Mouse (Mus musculus) liver, embryonic 11.5 days (tissue): ENCODE measurements around the gene Mtg1. TPM values are rescaled to one million over a fixed set of nuclear protein-coding genes. Genes with fewer than 3 reads are reported as not detected.

Source experiments
- ATAC-seq: fragments of 200-750 bp; cut with Nextera tagmentation; replicated peaks from 2 replicates; pipeline ENCODE4 v1.8.0; 2017; ENCODE audit warnings: moderate number of reproducible peaks, mild to moderate bottlenecking, moderate TSS enrichment, moderate library complexity; ENCODE audit not compliant: low FRiP score
- DNase-seq: peaks from one replicate; pipeline ENCODE4 v3.0.0-alpha.2; 2017; ENCODE audit warnings: low spot score
- H3K27ac ChIP-seq: fragments of 300-500 bp; sonication (generic); 2 replicates; pipeline ENCODE4 v1.5.1; 2014; ENCODE audit warnings: mild to moderate bottlenecking, low read depth, low read length, control low read depth
- H3K27me3 ChIP-seq: fragments of 300-500 bp; sonication (generic); replicated peaks from 2 replicates; pipeline ENCODE4 v1.6.1; 2014; ENCODE audit warnings: low read length, mixed read lengths; ENCODE audit not compliant: control insufficient read depth, insufficient read depth
- H3K36me3 ChIP-seq: fragments of 300-500 bp; sonication (generic); 2 replicates; pipeline ENCODE4 v1.6.1; 2014; ENCODE audit warnings: mild to moderate bottlenecking, low read length, moderate library complexity, mixed read lengths; ENCODE audit not compliant: control insufficient read depth, insufficient read depth
- H3K4me1 ChIP-seq: fragments of 300-500 bp; sonication (generic); replicated peaks from 2 replicates; pipeline ENCODE4 v1.6.1; 2014; ENCODE audit warnings: low read length, mixed read lengths; ENCODE audit not compliant: control insufficient read depth, insufficient read depth
- H3K4me2 ChIP-seq: fragments of 300-500 bp; sonication (generic); 2 replicates; pipeline ENCODE4 v1.6.1; 2014; ENCODE audit warnings: mild to moderate bottlenecking, control low read depth, moderate library complexity
- H3K4me3 ChIP-seq: fragments of 300-500 bp; sonication (generic); 2 replicates; pipeline ENCODE4 v1.5.1; 2014; ENCODE audit warnings: low read depth, low read length, control low read depth
- H3K9ac ChIP-seq: fragments of 300-500 bp; sonication (generic); 2 replicates; pipeline ENCODE4 v1.6.1; 2014; ENCODE audit warnings: low read depth, low read length, control low read depth
- H3K9me3 ChIP-seq: fragments of 300-500 bp; sonication (generic); 2 replicates; pipeline ENCODE4 v1.6.1; 2016; ENCODE audit warnings: low read length, inconsistent platforms, mixed read lengths; ENCODE audit not compliant: control insufficient read depth
- WGBS: fragments of 180-500 bp; shearing (Covaris S2); extraction: QIAGEN DNeasy Blood & Tissue Kit; methylation state at CpG from one replicate; pipeline ENCODE4 v1.1.7; 2014; 5-methylcytosine and 5-hydroxymethylcytosine counted together
- polyA plus RNA-seq: library from polyadenylated mRNA; unstranded; fragments of >200 nt; fragmentation: Nextera tagmentation; extraction: Ambion mirVana; gene quantifications from 2 replicates; pipeline ENCODE4 v1.2.1, GENCODE M21; 2014

Gene Mtg1
- polyA plus RNA-seq, 1 experiment from 2014 or later: 41.6 TPM

DNA sequence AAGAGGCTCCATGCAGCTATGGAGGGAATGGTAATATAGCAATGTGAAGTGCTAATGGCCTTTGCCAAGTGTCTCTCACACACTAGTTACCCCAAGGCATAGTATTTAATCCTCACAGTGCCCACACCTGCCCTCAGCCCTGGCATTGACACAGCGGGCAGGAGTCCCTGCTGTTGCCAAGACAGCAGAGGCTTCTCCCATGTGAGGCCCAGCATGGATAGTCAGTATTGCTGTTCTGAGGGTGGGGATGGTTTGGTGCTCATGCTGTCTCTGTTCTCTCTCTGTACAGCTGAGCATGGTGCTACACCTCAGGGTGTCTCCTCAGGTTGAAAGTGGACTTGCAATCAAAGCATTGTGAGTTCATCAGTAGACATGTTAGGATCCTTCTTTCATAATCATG is 53.1 kb downstream of the Mtg1 start:
- Histone ChIP-seq H3K4me2 (no peak overlapping the region), H3K9me3 (no peaks in the 10 kb centered on the region), H3K27ac (no peak overlapping the region), H3K36me3 (no peaks in the 10 kb centered on the region), H3K9ac (no peak overlapping the region), H3K4me1 (no peaks in the 10 kb centered on the region), H3K27me3 (no peaks in the 10 kb centered on the region), H3K4me3 (no peak overlapping the region)
- 76% methylated on average over 1 of the region's 1 CpGs for WGBS
- DNase-seq (no peak), ATAC-seq (no peak)

- Histone ChIP-seq H3K9ac (no peak overlapping the region), H3K9me3 (no peaks in the 10 kb centered on the region)
- 62% methylated on average over 2 of the region's 2 CpGs for WGBS
These were observed 55.1 kb downstream of the Mtg1 start for GRCm38 (mm10) chr7:140192445-140192844.

GRCm38 (mm10) chr7:140192851-140193250 is 55.5 kb downstream of the Mtg1 start:
- H3K4me2 ChIP-seq: no peak overlapping the region
- H3K9ac ChIP-seq: no peak overlapping the region
- H3K36me3 ChIP-seq: no peaks in the 10 kb centered on the region
- H3K9me3 ChIP-seq: no peaks in the 10 kb centered on the region
- no peaks in the 10 kb centered on the region for H3K4me1 ChIP-seq
- H3K27me3 ChIP-seq: no peaks in the 10 kb centered on the region
- H3K4me3 ChIP-seq: no peak overlapping the region
- ATAC-seq (no peak), DNase-seq (no peak)
- H3K27ac ChIP-seq: no peak overlapping the region
- 75% methylated on average over 2 of the region's 2 CpGs for WGBS

More at GRCm38 (mm10) chr7:140192445-140192844, 55.1 kb downstream of the Mtg1 start:
- H3K4me1 ChIP-seq: no peaks in the 10 kb centered on the region
- H3K4me3 ChIP-seq: no peak overlapping the region
- no peaks in the 10 kb centered on the region for H3K27me3 ChIP-seq
- no peak overlapping the region for H3K4me2 ChIP-seq
- ATAC-seq (no peak), DNase-seq (no peak)
- H3K36me3 ChIP-seq: no peaks in the 10 kb centered on the region
- H3K27ac ChIP-seq: no peak overlapping the region

DNA sequence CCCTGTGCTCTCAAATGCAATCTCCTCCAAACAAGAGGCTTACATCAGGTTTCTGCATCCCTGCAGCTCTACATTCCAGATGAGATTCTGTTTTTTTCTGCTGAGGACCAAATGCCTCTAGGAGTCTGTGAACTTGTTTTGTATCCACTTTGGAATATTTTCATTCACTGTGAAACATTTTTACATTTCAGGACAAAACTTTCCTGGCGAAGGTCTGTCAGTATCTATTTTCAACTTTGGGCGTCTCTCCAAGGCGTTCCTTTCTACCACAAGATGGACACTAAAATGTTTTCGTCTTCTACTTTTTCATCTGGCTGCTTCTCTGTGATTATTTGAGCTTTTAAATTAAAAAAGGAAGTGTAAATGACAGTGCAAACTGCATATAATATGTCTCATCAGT is 56.7 kb downstream of the Mtg1 start:
- H3K27me3 ChIP-seq: no peaks in the 10 kb centered on the region

GRCm38 (mm10) chr7:140196002-140196401 is 58.6 kb downstream of the Mtg1 start:
- H3K27me3 ChIP-seq: no peaks in the 10 kb centered on the region
- no peaks in the 10 kb centered on the region for H3K9me3 ChIP-seq
- DNase-seq (no peak), ATAC-seq (no peak)
- H3K4me1 ChIP-seq: no peaks in the 10 kb centered on the region
- 75% methylated on average over 8 of the region's 8 CpGs for WGBS
- H3K4me2 ChIP-seq: no peak overlapping the region
- H3K4me3 ChIP-seq: no peak overlapping the region
- no peak overlapping the region for H3K27ac ChIP-seq
- H3K9ac ChIP-seq: no peak overlapping the region
- H3K36me3 ChIP-seq: no peaks in the 10 kb centered on the region

More for the DNA sequence above, 56.7 kb downstream of the Mtg1 start:
- 85% methylated on average over 4 of the region's 4 CpGs for WGBS
- ATAC-seq (no peak), DNase-seq (no peak)
- no peak overlapping the region for H3K9ac ChIP-seq
- H3K4me1 ChIP-seq: no peaks in the 10 kb centered on the region
- H3K4me3 ChIP-seq: no peak overlapping the region
- H3K4me2 ChIP-seq: no peak overlapping the region
- no peaks in the 10 kb centered on the region for H3K9me3 ChIP-seq
- no peak overlapping the region for H3K27ac ChIP-seq
- no peaks in the 10 kb centered on the region for H3K36me3 ChIP-seq

Other genes with a start within 250 kb of the Mtg1 start
- not detected in 2 replicates for gene Kndc1, start 242.9 kb upstream of the Mtg1 start, polyA plus RNA-seq
- not detected in 2 replicates for gene Utf1, start 193.8 kb upstream of the Mtg1 start, polyA plus RNA-seq
- gene 6430531B16Rik, start 158.8 kb upstream of the Mtg1 start, polyA plus RNA-seq: not detected in 2 replicates
- gene Adam8, start 145.0 kb upstream of the Mtg1 start, polyA plus RNA-seq: 1.1 and 1.4 TPM in 2 replicates
- gene Zfp511, start 101.2 kb upstream of the Mtg1 start, polyA plus RNA-seq: 41.4 and 44.6 TPM in 2 replicates
- gene Tubgcp2, start 100.9 kb upstream of the Mtg1 start, polyA plus RNA-seq: 45.1 and 52.6 TPM in 2 replicates
- 0.11 TPM in 1 of 2 replicates, not detected in the other for gene Msx3, start 88.5 kb upstream of the Mtg1 start, polyA plus RNA-seq
- gene Caly, start 55.0 kb upstream of the Mtg1 start, polyA plus RNA-seq: 0.19 and 0.52 TPM in 2 replicates
- gene Prap1, start 44.2 kb upstream of the Mtg1 start, polyA plus RNA-seq: not detected in 2 replicates
- gene Fuom, start 35.1 kb upstream of the Mtg1 start, polyA plus RNA-seq: 12.7 and 13.5 TPM in 2 replicates
- 18.2 and 20.7 TPM in 2 replicates for gene Paox, start 21.8 kb upstream of the Mtg1 start, polyA plus RNA-seq
- 119 and 129 TPM in 2 replicates for gene Echs1, start 21.1 kb upstream of the Mtg1 start, polyA plus RNA-seq
- not detected in 2 replicates for gene Sprn, start 17.3 kb downstream of the Mtg1 start, polyA plus RNA-seq
- gene Olfr522, start 27.2 kb downstream of the Mtg1 start, polyA plus RNA-seq: not detected in 2 replicates
- not detected in 2 replicates for gene Olfr523, start 35.7 kb downstream of the Mtg1 start, polyA plus RNA-seq
- gene Olfr524, start 68.4 kb downstream of the Mtg1 start, polyA plus RNA-seq: not detected in 2 replicates
- gene Cd163l1, start 80.7 kb downstream of the Mtg1 start, polyA plus RNA-seq: 0.09 TPM in 1 of 2 replicates, not detected in the other
- not detected in 2 replicates for gene 5830411N06Rik, start 109.7 kb downstream of the Mtg1 start, polyA plus RNA-seq
- gene Olfr525, start 183.3 kb downstream of the Mtg1 start, polyA plus RNA-seq: not detected in 2 replicates
- not detected in 2 replicates for gene Olfr527, start 196.5 kb downstream of the Mtg1 start, polyA plus RNA-seq
- not detected in 2 replicates for gene Olfr60, start 224.1 kb downstream of the Mtg1 start, polyA plus RNA-seq
- gene Olfr530, start 238.8 kb downstream of the Mtg1 start, polyA plus RNA-seq: not detected in 2 replicates